Mouse (Mus musculus) CD4-positive, CD25-positive, alpha-beta regulatory T cell, adult 9 weeks (primary cell): Measurements from ENCODE around the gene 4933415F23Rik. TPM values are rescaled to one million over a fixed set of nuclear protein-coding genes. Genes with fewer than 3 reads are reported as not detected.

Source experiments
- polyA plus RNA-seq: library from polyadenylated mRNA; unstranded; fragments of 100-300 nt; shearing (Covaris generic); gene quantifications from one replicate; pipeline ENCODE4 v1.2.1, GENCODE M21; 2017

4933415F23Rik gene
- not detected for polyA plus RNA-seq

GRCm38 (mm10) chr1:23102021-23102420 lies at the start of gene 4933415F23Rik:
TSS of gene 4933415F23Rik (minus strand) at chr1:23102253.

